Mouse (Mus musculus) neural tube, embryonic 14.5 days (tissue): ENCODE results near the gene Doc2a. TPM values are rescaled to one million over a fixed set of nuclear protein-coding genes. Genes with fewer than 3 reads are reported as not detected.
A peak's percentile ranks its signal among the peaks of the same experiment; 100 is the strongest.

ENCODE experiments used
- ATAC-seq: fragments of 200-750 bp; cut with Nextera tagmentation; 2 replicates; pipeline ENCODE4 v1.8.0; 2017; ENCODE audit warnings: low read depth, mild to moderate bottlenecking, moderate TSS enrichment, moderate library complexity
- H3K27ac ChIP-seq: fragments of 300-500 bp; sonication (generic); 2 replicates; pipeline ENCODE4 v1.5.1; 2014; ENCODE audit warnings: low read depth, mild to moderate bottlenecking, control low read depth, low read length, moderate library complexity, mixed read lengths
- H3K27me3 ChIP-seq: fragments of 300-500 bp; sonication (generic); 2 replicates; pipeline ENCODE4 v1.6.1; 2014; ENCODE audit warnings: low read length; ENCODE audit not compliant: control insufficient read depth, insufficient read depth
- H3K36me3 ChIP-seq: fragments of 300-500 bp; sonication (generic); 2 replicates; pipeline ENCODE4 v1.6.1; 2014; ENCODE audit warnings: low read length, mixed read lengths; ENCODE audit not compliant: control insufficient read depth, insufficient read depth
- H3K4me1 ChIP-seq: fragments of 300-500 bp; sonication (generic); 2 replicates; pipeline ENCODE4 v1.6.1; 2014; ENCODE audit warnings: low read length; ENCODE audit not compliant: control insufficient read depth, insufficient read depth
- H3K4me2 ChIP-seq: fragments of 300-500 bp; sonication (generic); 2 replicates; pipeline ENCODE4 v1.6.1; 2014; ENCODE audit warnings: mild to moderate bottlenecking, low read depth, low read length, control low read depth
- H3K4me3 ChIP-seq: fragments of 300-500 bp; sonication (generic); 2 replicates; pipeline ENCODE4 v1.5.1; 2014; ENCODE audit warnings: low read depth, low read length, control low read depth, mixed read lengths
- H3K9ac ChIP-seq: fragments of 300-500 bp; sonication (generic); replicated peaks from 2 replicates; pipeline ENCODE4 v1.6.1; 2014; ENCODE audit warnings: low read depth, mild to moderate bottlenecking, control low read depth, low read length, mixed read lengths
- H3K9me3 ChIP-seq: fragments of 300-500 bp; sonication (generic); 2 replicates; pipeline ENCODE4 v1.6.1; 2016; ENCODE audit warnings: low read length; ENCODE audit not compliant: control insufficient read depth
- WGBS: fragments of 180-500 bp; shearing (Covaris S2); extraction: QIAGEN DNeasy Blood & Tissue Kit; methylation state at CpG from one replicate; pipeline ENCODE4 v1.1.7; 2014; 5-methylcytosine and 5-hydroxymethylcytosine counted together
- polyA plus RNA-seq: library from polyadenylated mRNA; unstranded; fragments of >200 nt; fragmentation: Nextera tagmentation; extraction: Ambion mirVana; gene quantifications from 2 replicates; pipeline ENCODE4 v1.2.1, GENCODE M21; 2014

Doc2a gene
- polyA plus RNA-seq, 1 experiment from 2014 or later: 20.2 TPM

DNA sequence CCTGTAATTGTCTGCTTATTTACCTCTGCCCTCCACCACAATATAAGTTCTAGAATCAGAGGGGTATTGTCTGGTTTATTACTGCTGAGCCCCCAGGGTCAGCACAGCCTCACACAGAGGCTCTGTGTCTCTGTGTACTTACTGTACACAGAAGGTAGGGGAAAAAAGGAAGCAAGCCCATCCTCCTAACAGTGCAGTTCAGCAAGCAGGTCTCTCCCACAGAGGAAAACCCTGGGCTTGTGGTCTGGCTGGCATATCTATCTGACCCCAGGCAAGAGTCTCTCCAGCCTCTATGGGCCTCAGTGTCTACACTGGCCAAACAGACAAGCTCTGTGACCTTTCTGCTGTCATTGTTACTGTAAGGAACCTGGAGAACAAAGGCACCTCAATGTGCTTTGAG lies 43.5 kb upstream of the Doc2a start:
- Histone ChIP-seq H3K9me3 (no peaks in the 10 kb centered on the region), H3K27me3 (no peaks in the 10 kb centered on the region), H3K36me3 (no peaks in the 10 kb centered on the region), H3K4me1 (peaks cover 11% of the 10 kb centered on the region; the same call in 1 of the 2 replicates), H3K4me2 (no peak overlapping the region), H3K9ac (no peak overlapping the region), H3K27ac (no peak overlapping the region), H3K4me3 (no peak overlapping the region)
- no peak for ATAC-seq

DNA sequence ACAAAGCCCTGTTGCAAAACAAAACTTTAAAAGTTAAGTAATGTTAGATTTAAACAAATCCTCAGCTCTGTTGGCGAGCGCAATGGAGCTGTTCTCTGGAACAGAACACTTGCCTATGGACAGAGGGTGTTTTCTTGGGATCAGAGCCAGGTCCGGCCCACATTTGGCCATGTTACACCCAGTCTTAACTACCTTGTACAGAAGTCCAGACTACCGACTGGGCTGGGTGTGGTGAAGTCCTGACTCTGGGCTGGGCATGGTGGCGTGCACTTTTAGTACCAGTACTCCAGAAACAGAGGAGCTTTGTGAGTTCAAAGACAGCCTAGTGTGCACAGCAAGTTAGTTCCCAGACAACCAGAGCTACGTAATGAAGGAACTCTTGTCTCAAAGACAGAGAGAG lies 40.3 kb upstream of the Doc2a start:
- no peaks in the 10 kb centered on the region for H3K9me3 ChIP-seq
- 90% methylated on average over 6 of the region's 6 CpGs for WGBS
- H3K27ac ChIP-seq: no peak overlapping the region
- ATAC-seq: no peak
- peaks cover 8% of the 10 kb centered on the region; the same call in 1 of the 2 replicates for H3K4me1 ChIP-seq
- no peak overlapping the region for H3K4me2 ChIP-seq
- H3K36me3 ChIP-seq: no peaks in the 10 kb centered on the region
- H3K27me3 ChIP-seq: no peaks in the 10 kb centered on the region
- no peak overlapping the region for H3K9ac ChIP-seq
- H3K4me3 ChIP-seq: no peak overlapping the region

DNA sequence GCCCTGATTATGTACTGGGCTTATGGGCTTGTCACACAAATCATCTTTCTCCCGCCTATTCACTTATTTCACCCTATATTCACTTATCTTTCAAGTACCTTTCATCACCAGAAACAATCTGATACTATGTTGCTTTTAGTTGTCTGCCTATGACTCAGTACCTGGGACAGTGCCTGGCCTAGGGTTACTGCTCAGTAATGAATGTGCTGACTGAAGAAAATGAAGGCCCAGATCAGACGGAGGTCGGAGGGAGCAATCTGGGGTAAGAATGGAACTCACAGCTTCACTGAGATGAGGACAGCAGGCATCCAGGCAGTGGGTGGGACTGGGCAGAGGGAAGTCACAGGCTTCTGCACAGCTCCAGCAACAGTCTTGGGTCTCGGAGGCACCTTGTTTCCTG lies 39.8 kb upstream of the Doc2a start:
- Histone ChIP-seq H3K4me2 (no peak overlapping the region), H3K27me3 (no peaks in the 10 kb centered on the region), H3K27ac (no peak overlapping the region), H3K4me3 (no peak overlapping the region), H3K9ac (no peak overlapping the region), H3K36me3 (no peaks in the 10 kb centered on the region), H3K9me3 (no peaks in the 10 kb centered on the region), H3K4me1 (peaks cover 8% of the 10 kb centered on the region; the same call in 1 of the 2 replicates)
- no peak for ATAC-seq
- 73% methylated on average over 4 of the region's 4 CpGs for WGBS

DNA sequence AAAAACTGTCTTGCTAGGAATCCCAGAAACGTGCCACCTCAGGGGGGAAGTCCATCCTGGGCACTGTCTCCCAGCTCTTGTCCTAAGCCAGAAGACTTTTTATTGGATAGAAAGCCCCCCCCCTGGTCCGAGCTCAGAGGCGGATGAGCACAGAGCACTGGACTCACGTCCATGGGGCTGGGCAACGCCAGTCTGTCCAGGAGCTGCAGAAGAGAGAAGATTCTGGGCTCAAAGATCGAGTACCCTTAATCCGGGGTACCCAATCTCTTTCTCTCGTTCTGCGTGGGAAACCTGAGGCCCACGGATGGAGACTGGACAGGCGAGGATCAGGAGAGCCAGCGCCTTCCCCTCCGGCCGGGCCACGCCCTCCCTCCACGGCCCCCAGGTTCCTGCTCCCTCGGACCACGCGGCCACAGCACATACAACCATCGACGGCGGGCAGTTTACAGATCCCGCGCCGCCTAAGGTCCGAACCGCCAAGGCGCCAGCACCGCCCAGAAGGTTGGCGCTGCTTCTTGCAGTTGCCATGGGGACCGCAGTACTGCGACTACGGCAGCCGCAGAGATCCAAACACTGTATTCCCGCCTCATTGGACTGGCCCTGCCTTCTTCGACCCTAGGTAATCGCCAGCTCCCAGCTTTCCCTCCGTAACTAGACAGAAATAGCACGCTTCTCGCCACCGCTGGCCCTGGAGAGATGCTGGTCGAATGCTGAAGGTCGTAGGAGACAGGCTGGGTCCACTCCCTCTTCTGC lies 38.3 kb upstream of the Doc2a start:
- no peaks in the 10 kb centered on the region for H3K27me3 ChIP-seq
- H3K4me3 ChIP-seq: peak overlapping the region; percentile 55
- H3K36me3 ChIP-seq: no peaks in the 10 kb centered on the region
- 0 out of 2 replicates have a peak overlapping the region, but pooled peaks have one; percentile 29 for H3K27ac ChIP-seq
- no peaks in the 10 kb centered on the region for H3K9me3 ChIP-seq
- peak overlapping the region; percentile 72 for H3K4me2 ChIP-seq
- H3K9ac ChIP-seq: peak overlapping the region; percentile 60
- H3K4me1 ChIP-seq: peaks cover 8% of the 10 kb centered on the region; the same call in 1 of the 2 replicates
- WGBS: under 1% methylated on average over 43 of the region's 43 CpGs
- peak; percentile 96 for ATAC-seq

DNA sequence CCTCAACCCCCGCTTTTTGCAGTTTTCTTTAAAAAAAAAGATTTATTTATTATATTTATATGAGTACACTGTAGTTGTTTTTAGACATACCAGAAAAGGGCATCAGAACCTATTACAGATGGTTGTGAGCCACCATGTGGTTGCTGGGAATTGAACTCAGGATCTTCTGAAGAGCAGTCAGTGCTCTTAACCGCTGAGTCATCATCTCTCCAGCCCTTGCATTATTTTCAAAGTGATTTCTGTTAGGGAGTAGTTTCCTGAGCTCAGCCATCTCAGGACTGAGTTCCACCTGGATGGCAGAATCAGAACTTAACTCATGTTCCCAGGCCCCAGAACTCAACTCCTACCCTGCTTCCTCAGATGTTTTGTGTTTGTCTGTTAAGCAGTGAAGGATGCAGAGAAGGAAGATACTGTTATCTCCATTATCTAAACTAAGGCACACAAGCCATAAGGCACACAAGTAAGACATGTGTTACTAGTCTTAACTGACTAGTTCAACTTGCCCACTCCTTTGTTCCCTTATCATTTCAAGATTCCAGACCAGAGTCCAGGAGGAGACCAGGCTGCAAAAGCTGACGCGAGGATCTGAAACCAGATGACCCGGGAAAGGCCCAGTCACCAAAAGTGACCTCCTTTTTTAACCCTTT lies 37.4 kb upstream of the Doc2a start:
- no peaks in the 10 kb centered on the region for H3K9me3 ChIP-seq
- 70% methylated on average over 5 of the region's 5 CpGs for WGBS
- no peak overlapping the region for H3K9ac ChIP-seq
- no peak for ATAC-seq
- no peak overlapping the region for H3K27ac ChIP-seq
- H3K4me2 ChIP-seq: no peak overlapping the region; the same call in 1 of the 2 replicates
- no peak overlapping the region; the same call in 1 of the 2 replicates for H3K4me3 ChIP-seq
- peaks cover 8% of the 10 kb centered on the region; the same call in 1 of the 2 replicates for H3K4me1 ChIP-seq
- no peaks in the 10 kb centered on the region for H3K27me3 ChIP-seq
- H3K36me3 ChIP-seq: no peaks in the 10 kb centered on the region

DNA sequence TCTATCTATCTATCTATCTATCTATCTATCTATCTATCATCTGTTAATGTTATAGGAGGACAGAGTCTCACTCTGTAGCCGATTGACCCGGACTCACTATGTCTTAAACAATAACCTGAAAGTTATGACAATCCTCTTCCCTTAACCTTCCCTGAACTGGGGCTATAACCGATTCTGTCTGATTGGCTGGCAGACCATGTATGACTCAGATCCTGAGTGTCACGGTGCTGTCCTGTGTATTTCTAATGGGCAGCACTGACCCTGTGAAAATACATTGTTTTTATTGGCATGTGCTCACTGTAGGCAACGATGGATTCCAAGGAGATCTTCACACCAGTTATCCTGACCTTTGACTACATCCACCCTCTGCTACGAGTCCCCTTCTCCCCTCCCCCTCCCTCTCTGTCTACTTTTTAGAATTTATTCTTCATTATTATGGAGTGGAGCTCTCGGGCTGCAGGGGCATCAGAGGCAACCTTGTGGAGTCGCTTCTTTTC lies 31.4 kb upstream of the Doc2a start:
- Histone ChIP-seq H3K9me3 (no peaks in the 10 kb centered on the region), H3K4me3 (no peak overlapping the region), H3K27ac (no peak overlapping the region), H3K4me2 (no peak overlapping the region), H3K36me3 (no peaks in the 10 kb centered on the region), H3K9ac (no peak overlapping the region), H3K4me1 (no peaks in the 10 kb centered on the region), H3K27me3 (no peaks in the 10 kb centered on the region)
- WGBS: 52% methylated on average over 8 of the region's 8 CpGs
- ATAC-seq: no peak

DNA sequence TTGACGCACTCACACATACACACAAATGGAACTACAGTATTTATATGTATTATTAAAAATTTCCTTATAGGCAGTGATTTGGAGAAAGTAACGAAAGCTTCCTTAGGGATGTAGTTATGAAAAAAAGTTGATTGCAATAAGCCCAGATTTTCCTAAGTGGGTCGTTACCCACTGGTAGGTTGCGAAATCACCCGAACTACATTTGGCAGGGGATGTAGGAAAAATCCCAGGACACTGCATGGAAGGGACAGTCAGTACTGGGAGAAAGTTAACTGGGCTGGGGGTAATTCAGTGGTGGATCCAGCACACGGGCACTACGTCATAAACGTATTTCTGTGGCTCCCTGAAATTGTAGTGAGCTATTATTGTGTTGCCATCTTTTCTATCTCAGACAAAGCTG lies 30.7 kb upstream of the Doc2a start:
- H3K9ac ChIP-seq: no peak overlapping the region
- H3K9me3 ChIP-seq: no peaks in the 10 kb centered on the region
- H3K36me3 ChIP-seq: no peaks in the 10 kb centered on the region
- WGBS: 91% methylated on average over 8 of the region's 8 CpGs
- ATAC-seq: no peak
- H3K4me1 ChIP-seq: no peaks in the 10 kb centered on the region
- H3K27ac ChIP-seq: no peak overlapping the region
- no peak overlapping the region for H3K4me3 ChIP-seq
- no peaks in the 10 kb centered on the region for H3K27me3 ChIP-seq
- H3K4me2 ChIP-seq: no peak overlapping the region

DNA sequence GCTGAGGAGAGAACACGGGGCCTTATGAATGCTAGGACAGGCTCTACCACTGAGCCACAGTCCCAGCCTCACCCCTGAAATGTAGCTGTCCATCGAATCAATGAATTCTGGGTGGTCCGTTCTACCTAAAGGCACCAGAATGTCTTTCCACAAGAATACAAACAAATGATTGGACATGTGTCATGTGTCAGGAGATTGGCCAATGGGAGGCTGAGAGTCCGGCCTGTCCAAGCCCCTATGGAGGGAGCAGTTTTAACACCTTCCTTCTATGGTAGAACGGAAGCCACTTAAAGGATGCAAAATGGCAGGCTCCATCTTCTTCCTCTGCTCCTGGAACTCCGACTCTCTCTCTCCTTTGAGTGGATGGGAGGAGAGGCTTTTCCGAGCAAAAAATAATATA lies 29.6 kb upstream of the Doc2a start:
- Histone ChIP-seq H3K4me1 (peaks cover 7% of the 10 kb centered on the region), H3K27ac (no peak overlapping the region), H3K36me3 (no peaks in the 10 kb centered on the region), H3K4me3 (no peak overlapping the region), H3K9ac (no peak overlapping the region), H3K27me3 (no peaks in the 10 kb centered on the region), H3K9me3 (no peaks in the 10 kb centered on the region), H3K4me2 (no peak overlapping the region)
- 92% methylated on average over 7 of the region's 7 CpGs for WGBS
- ATAC-seq: no peak

DNA sequence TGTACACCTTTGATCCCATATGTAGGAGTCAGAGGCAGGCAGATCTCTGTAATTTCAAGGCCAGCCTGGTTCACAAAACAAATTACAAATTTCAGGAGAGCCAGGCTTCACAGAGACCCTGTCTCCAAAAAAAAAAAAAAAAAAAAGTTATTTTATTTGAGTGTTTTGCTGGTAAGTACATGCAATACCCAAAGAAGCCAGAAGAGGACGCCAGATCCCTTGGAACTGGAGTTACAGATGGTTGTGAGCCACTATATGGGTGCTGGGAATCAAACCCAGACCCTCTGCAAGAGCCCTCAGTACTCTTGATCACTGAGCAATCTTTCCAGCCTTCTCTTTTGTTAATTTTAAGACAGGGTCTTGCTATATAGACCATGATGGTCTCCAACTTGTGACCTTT lies 28.4 kb upstream of the Doc2a start:
- no peaks in the 10 kb centered on the region for H3K27me3 ChIP-seq
- no peaks in the 10 kb centered on the region for H3K9me3 ChIP-seq
- no peak overlapping the region for H3K27ac ChIP-seq
- H3K4me3 ChIP-seq: no peak overlapping the region
- no peak overlapping the region for H3K4me2 ChIP-seq
- no peak for ATAC-seq
- peaks cover 8% of the 10 kb centered on the region for H3K4me1 ChIP-seq
- H3K9ac ChIP-seq: no peak overlapping the region
- WGBS: 42% methylated on average over 1 of the region's 1 CpGs
- H3K36me3 ChIP-seq: no peaks in the 10 kb centered on the region
